Mouse (Mus musculus) forebrain, embryonic 12.5 days (tissue): Measurements from ENCODE around the gene Slc8a3. TPM values are rescaled to one million over a fixed set of nuclear protein-coding genes. Genes with fewer than 3 reads are reported as not detected.

Experiments
- ATAC-seq: fragments of 200-750 bp; cut with Nextera tagmentation; 2 replicates; pipeline ENCODE4 v1.8.0; 2017; ENCODE audit warnings: moderate TSS enrichment; ENCODE audit not compliant: low FRiP score
- H3K27ac ChIP-seq: fragments of 300-500 bp; sonication (generic); 2 replicates; pipeline ENCODE4 v1.5.1; 2016; ENCODE audit warnings: mild to moderate bottlenecking
- H3K27me3 ChIP-seq: fragments of 300-500 bp; sonication (generic); 2 replicates; pipeline ENCODE4 v1.6.1; 2016; ENCODE audit warnings: mild to moderate bottlenecking
- H3K36me3 ChIP-seq: fragments of 300-500 bp; sonication (generic); replicated peaks from 2 replicates; pipeline ENCODE4 v1.6.1; 2016; ENCODE audit warnings: mild to moderate bottlenecking
- H3K4me1 ChIP-seq: fragments of 300-500 bp; sonication (generic); 2 replicates; pipeline ENCODE4 v1.6.1; 2016
- H3K4me2 ChIP-seq: fragments of 300-500 bp; sonication (generic); 2 replicates; pipeline ENCODE4 v1.6.1; 2016; ENCODE audit warnings: mild to moderate bottlenecking, moderate library complexity
- H3K4me3 ChIP-seq: fragments of 300-500 bp; sonication (generic); replicated peaks from 2 replicates; pipeline ENCODE4 v1.5.1; 2016; ENCODE audit warnings: mild to moderate bottlenecking
- H3K9ac ChIP-seq: fragments of 300-500 bp; sonication (generic); 2 replicates; pipeline ENCODE4 v1.6.1; 2016; ENCODE audit warnings: mild to moderate bottlenecking
- H3K9me3 ChIP-seq: fragments of 300-500 bp; sonication (generic); 2 replicates; pipeline ENCODE4 v1.6.1; 2016
- WGBS: fragments of 180-500 bp; shearing (Covaris S2); methylation state at CpG from one replicate; pipeline ENCODE4 v1.1.7; 2016; 5-methylcytosine and 5-hydroxymethylcytosine counted together
- polyA plus RNA-seq: library from polyadenylated mRNA; unstranded; fragments of >200 nt; fragmentation: Nextera tagmentation; extraction: Ambion mirVana; gene quantifications from 2 replicates; pipeline ENCODE4 v1.2.1, GENCODE M21; 2016

The Slc8a3 gene
- polyA plus RNA-seq, 1 experiment from 2014 or later: 2.2 TPM

GRCm38 (mm10) chr12:81197468-81198075, 135.4 kb downstream of the Slc8a3 start:
- 84% methylated on average over 5 of the region's 5 CpGs for WGBS
- Histone ChIP-seq H3K27ac (no peak overlapping the region), H3K36me3 (no peaks in the 10 kb centered on the region), H3K4me3 (no peak overlapping the region), H3K4me2 (no peak overlapping the region), H3K9ac (no peak overlapping the region), H3K9me3 (no peaks in the 10 kb centered on the region), H3K4me1 (peaks cover 10% of the 10 kb centered on the region; the same call in 1 of the 2 replicates), H3K27me3 (peaks cover 7% of the 10 kb centered on the region; the same call in 1 of the 2 replicates)
- no peak for ATAC-seq

DNA sequence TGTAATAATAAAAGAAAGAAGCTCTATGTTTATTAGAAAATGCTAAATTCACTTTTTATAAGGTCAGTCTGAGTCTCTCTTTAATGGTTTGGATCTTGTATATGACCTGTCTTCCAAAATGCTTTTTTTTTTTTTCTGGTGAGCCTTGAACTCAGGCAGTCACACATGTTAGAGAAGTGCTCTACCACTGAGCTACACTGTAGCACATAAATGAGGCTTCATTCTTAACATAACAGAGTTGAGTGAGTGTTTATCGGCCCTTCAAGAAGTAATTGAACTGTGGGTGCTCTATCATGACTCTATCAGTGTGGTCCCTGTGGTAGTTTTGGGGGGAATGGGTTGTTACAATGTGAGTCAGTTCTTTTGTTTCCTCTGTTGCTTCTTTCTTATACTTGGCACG, 139.0 kb downstream of the Slc8a3 start:
- no peak overlapping the region for H3K4me2 ChIP-seq
- no peak overlapping the region for H3K9ac ChIP-seq
- H3K27ac ChIP-seq: no peak overlapping the region
- no peaks in the 10 kb centered on the region for H3K4me1 ChIP-seq
- no peaks in the 10 kb centered on the region for H3K9me3 ChIP-seq
- no peak overlapping the region for H3K4me3 ChIP-seq
- H3K27me3 ChIP-seq: peaks cover 4% of the 10 kb centered on the region; the same call in 1 of the 2 replicates
- 82% methylated on average over 2 of the region's 2 CpGs for WGBS
- no peak for ATAC-seq
- no peaks in the 10 kb centered on the region for H3K36me3 ChIP-seq

DNA sequence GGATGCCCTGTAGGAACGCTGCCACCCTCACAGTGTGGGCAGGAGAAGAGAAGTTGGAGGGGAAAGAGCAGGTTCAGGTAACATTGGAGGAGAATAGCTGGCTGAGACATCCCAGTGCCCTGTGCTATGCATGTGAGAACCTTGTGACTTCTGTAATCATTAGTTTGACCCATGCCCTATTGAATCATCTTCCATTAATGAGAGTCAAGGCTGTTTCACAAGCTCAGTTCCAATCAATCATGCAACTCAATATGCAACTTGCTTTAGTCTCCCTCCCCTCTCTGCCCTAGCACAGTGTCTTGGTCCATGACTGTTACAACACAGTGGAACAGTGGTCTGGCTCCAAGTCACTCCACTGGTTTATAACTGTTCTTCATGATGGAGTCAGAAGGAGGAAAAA, 143.3 kb downstream of the Slc8a3 start:
- 82% methylated on average over 1 of the region's 1 CpGs for WGBS
- no peak overlapping the region for H3K4me2 ChIP-seq
- no peak overlapping the region for H3K27ac ChIP-seq
- H3K4me3 ChIP-seq: no peak overlapping the region
- ATAC-seq: no peak
- H3K36me3 ChIP-seq: no peaks in the 10 kb centered on the region
- H3K4me1 ChIP-seq: no peaks in the 10 kb centered on the region
- H3K9me3 ChIP-seq: no peaks in the 10 kb centered on the region
- H3K9ac ChIP-seq: no peak overlapping the region
- no peaks in the 10 kb centered on the region for H3K27me3 ChIP-seq

DNA sequence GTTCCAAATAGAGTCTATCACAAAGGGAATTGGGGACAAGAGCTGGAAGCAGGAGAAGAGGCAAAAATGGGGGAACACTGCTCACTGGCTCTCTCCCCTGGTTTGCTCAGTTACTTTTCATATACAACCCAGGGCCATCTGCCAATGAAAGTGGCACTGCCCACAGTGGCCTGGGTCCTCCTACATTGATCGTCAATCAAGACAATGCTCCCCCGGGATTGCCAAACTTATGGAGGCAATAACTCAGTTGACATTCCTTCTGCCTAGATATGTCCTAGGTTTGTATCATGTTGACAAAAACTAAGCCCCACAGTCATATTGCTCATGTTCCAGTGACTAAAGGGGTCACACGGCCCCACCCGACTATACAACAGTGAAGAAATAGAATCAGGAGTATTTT, 144.0 kb downstream of the Slc8a3 start:
- 92% methylated on average over 4 of the region's 4 CpGs for WGBS
- H3K9ac ChIP-seq: no peak overlapping the region
- H3K27ac ChIP-seq: no peak overlapping the region
- no peaks in the 10 kb centered on the region for H3K4me1 ChIP-seq
- H3K9me3 ChIP-seq: no peaks in the 10 kb centered on the region
- H3K4me2 ChIP-seq: no peak overlapping the region
- H3K4me3 ChIP-seq: no peak overlapping the region
- no peak for ATAC-seq
- no peaks in the 10 kb centered on the region for H3K36me3 ChIP-seq
- H3K27me3 ChIP-seq: no peaks in the 10 kb centered on the region

- H3K4me1 ChIP-seq: no peaks in the 10 kb centered on the region
- no peak overlapping the region for H3K4me2 ChIP-seq
- WGBS: 88% methylated on average over 3 of the region's 3 CpGs
- no peak overlapping the region for H3K4me3 ChIP-seq
- H3K36me3 ChIP-seq: no peaks in the 10 kb centered on the region
- no peaks in the 10 kb centered on the region for H3K9me3 ChIP-seq
- no peak overlapping the region for H3K9ac ChIP-seq
- H3K27me3 ChIP-seq: no peaks in the 10 kb centered on the region
- H3K27ac ChIP-seq: no peak overlapping the region
- ATAC-seq: no peak
Measured at GRCm38 (mm10) chr12:81188423-81188822, 144.6 kb downstream of the Slc8a3 start.

GRCm38 (mm10) chr12:81186668-81187067, 146.3 kb downstream of the Slc8a3 start:
- Histone ChIP-seq H3K4me1 (no peaks in the 10 kb centered on the region), H3K4me3 (no peak overlapping the region), H3K4me2 (no peak overlapping the region), H3K9me3 (no peaks in the 10 kb centered on the region), H3K27me3 (no peaks in the 10 kb centered on the region), H3K27ac (no peak overlapping the region), H3K9ac (no peak overlapping the region), H3K36me3 (no peaks in the 10 kb centered on the region)
- ATAC-seq: no peak
- 89% methylated on average over 3 of the region's 3 CpGs for WGBS

DNA sequence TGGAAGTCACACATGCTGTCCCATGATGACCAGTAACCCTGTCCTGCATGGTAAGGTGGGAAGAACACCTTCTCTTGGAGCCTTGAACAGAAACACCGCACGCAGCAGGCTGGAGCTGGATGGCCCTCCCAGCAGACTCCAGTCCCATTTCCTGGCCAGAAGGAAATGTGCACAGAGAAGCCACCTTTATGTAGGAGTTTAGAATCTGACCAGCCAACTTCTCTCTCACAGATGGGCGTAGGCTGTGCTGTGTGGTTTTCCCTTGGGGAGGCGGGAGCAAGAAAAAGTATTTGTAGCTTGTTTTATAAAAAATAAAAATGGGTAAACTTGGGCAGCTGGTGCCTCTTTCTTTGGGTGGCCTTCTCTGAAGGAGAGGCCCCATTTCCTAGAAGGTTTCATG, 146.9 kb downstream of the Slc8a3 start:
- H3K4me1 ChIP-seq: no peaks in the 10 kb centered on the region
- no peaks in the 10 kb centered on the region for H3K9me3 ChIP-seq
- no peak overlapping the region for H3K4me3 ChIP-seq
- 91% methylated on average over 4 of the region's 4 CpGs for WGBS
- no peak overlapping the region for H3K4me2 ChIP-seq
- no peak overlapping the region for H3K27ac ChIP-seq
- H3K36me3 ChIP-seq: no peaks in the 10 kb centered on the region
- H3K27me3 ChIP-seq: no peaks in the 10 kb centered on the region
- H3K9ac ChIP-seq: no peak overlapping the region
- ATAC-seq: no peak

DNA sequence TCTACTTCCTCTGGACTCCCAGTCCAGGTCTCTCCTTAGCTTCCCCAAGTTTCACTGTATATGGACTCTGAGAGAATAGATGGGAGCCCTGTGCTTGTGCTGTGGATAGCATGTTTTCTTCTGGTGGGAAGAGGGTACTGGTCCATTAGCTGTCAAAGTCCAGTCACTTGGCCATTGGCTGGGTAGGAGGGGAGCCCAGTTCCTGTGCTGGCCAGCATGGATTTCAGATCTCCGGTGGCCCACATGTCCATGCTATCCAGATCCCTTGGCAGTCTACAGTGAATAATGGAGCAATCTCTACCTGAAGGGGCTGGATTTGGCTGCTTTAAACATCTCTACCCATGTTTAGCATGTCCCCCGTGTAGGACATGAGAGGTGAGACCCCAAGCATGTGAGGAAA, 148.0 kb downstream of the Slc8a3 start:
- WGBS: 82% methylated on average over 2 of the region's 2 CpGs
- no peak overlapping the region for H3K4me2 ChIP-seq
- ATAC-seq: no peak
- no peaks in the 10 kb centered on the region for H3K27me3 ChIP-seq
- H3K9ac ChIP-seq: no peak overlapping the region
- H3K4me3 ChIP-seq: no peak overlapping the region
- H3K27ac ChIP-seq: no peak overlapping the region
- H3K36me3 ChIP-seq: no peaks in the 10 kb centered on the region
- no peaks in the 10 kb centered on the region for H3K4me1 ChIP-seq
- no peaks in the 10 kb centered on the region for H3K9me3 ChIP-seq

GRCm38 (mm10) chr12:81182073-81182472, 150.9 kb downstream of the Slc8a3 start:
- Histone ChIP-seq H3K4me1 (no peaks in the 10 kb centered on the region), H3K4me3 (no peak overlapping the region), H3K4me2 (no peak overlapping the region), H3K9ac (no peak overlapping the region), H3K27ac (no peak overlapping the region), H3K9me3 (no peaks in the 10 kb centered on the region), H3K27me3 (no peaks in the 10 kb centered on the region), H3K36me3 (no peaks in the 10 kb centered on the region)
- WGBS: 47% methylated on average over 3 of the region's 3 CpGs
- ATAC-seq: peak; percentile 55; the same call in 1 of the 2 replicates

DNA sequence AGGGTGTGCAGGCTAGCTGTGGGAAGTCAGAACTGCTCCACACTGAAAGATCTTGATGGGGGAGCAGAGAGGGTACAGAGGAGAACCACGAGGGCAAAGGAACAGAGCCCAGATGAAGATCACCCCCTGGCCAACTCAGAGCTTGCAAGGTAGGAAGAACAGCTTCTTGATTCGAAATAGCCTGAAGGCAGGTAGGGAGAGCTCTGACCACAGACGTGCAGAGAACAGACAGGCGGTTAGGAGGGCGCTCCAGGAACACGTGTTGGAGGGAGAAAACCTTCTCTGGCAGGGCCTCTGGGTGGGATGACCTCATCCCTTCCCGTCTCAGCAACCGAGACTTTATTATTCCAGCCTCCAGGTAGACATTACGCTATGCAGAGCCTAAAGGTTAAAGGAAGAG, 157.7 kb downstream of the Slc8a3 start:
- no peak overlapping the region for H3K4me3 ChIP-seq
- no peak overlapping the region for H3K9ac ChIP-seq
- no peak overlapping the region for H3K27ac ChIP-seq
- H3K4me1 ChIP-seq: peaks cover 9% of the 10 kb centered on the region; the same call in 1 of the 2 replicates
- no peak for ATAC-seq
- no peaks in the 10 kb centered on the region for H3K9me3 ChIP-seq
- no peaks in the 10 kb centered on the region for H3K36me3 ChIP-seq
- H3K4me2 ChIP-seq: no peak overlapping the region
- 66% methylated on average over 9 of the region's 9 CpGs for WGBS
- H3K27me3 ChIP-seq: no peaks in the 10 kb centered on the region

DNA sequence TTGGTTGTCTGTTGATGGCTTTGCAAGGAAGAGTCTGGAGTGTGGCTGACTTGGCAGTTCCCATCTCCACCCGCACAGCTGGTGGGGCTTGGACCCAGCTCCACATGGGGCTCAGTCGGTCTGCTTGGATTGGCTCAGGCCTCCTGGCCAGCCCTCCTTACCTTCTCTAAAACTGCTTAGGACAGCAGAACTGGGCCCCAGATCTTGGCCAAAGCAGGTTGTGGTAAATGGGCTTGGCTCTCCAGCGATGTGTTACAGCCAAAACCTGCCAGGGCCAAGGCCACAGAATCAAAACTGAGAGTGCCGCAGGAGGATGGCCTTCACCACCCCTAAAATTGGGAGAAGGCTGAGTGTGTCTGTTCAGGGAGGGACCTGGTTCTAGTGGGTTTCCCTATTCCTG, 159.1 kb downstream of the Slc8a3 start:
- Histone ChIP-seq H3K4me3 (no peak overlapping the region), H3K27me3 (no peaks in the 10 kb centered on the region), H3K4me1 (peaks cover 9% of the 10 kb centered on the region; the same call in 1 of the 2 replicates), H3K4me2 (no peak overlapping the region), H3K9ac (no peak overlapping the region), H3K27ac (no peak overlapping the region), H3K36me3 (no peaks in the 10 kb centered on the region), H3K9me3 (no peaks in the 10 kb centered on the region)
- 96% methylated on average over 4 of the region's 4 CpGs for WGBS
- no peak for ATAC-seq

- Histone ChIP-seq H3K36me3 (no peaks in the 10 kb centered on the region), H3K27ac (no peak overlapping the region)
- 87% methylated on average over 3 of the region's 3 CpGs for WGBS
Measured at GRCm38 (mm10) chr12:81173011-81173410, 160.0 kb downstream of the Slc8a3 start.

GRCm38 (mm10) chr12:81170076-81170475, 162.9 kb downstream of the Slc8a3 start:
- H3K27ac ChIP-seq: no peak overlapping the region
- H3K4me1 ChIP-seq: peaks cover 8% of the 10 kb centered on the region
- H3K36me3 ChIP-seq: no peaks in the 10 kb centered on the region
- 73% methylated on average over 2 of the region's 2 CpGs for WGBS
- H3K9ac ChIP-seq: no peak overlapping the region
- no peak overlapping the region for H3K4me3 ChIP-seq
- ATAC-seq: no peak
- H3K9me3 ChIP-seq: no peaks in the 10 kb centered on the region
- 0 out of 2 replicates have a peak, but pooled peaks cover 6% of the 10 kb centered on the region for H3K27me3 ChIP-seq
- no peak overlapping the region for H3K4me2 ChIP-seq

More at GRCm38 (mm10) chr12:81173011-81173410, 160.0 kb downstream of the Slc8a3 start:
- Histone ChIP-seq H3K4me1 (peaks cover 9% of the 10 kb centered on the region; the same call in 1 of the 2 replicates), H3K4me2 (no peak overlapping the region), H3K4me3 (no peak overlapping the region), H3K9me3 (no peaks in the 10 kb centered on the region), H3K27me3 (no peaks in the 10 kb centered on the region), H3K9ac (no peak overlapping the region)
- no peak for ATAC-seq
